Mouse (Mus musculus) left cerebral cortex, adult 2 months (tissue): ENCODE measurements around the gene Bdnf. TPM values are rescaled to one million over a fixed set of nuclear protein-coding genes. Genes with fewer than 3 reads are reported as not detected.

Experiments
- DNase-seq, 2 experiments: peaks; one replicate each; pipeline ENCODE4 v3.0.0; 2021 to 2022; ENCODE audit warnings: low spot score in 2 of 2, mixed read lengths in 1 of 2; ENCODE audit errors: extremely low spot score in 1 of 2
- H3K27ac ChIP-seq: fragments of 200-600 bp; 2 replicates; pipeline ENCODE4 v1.8.1; 2022
- H3K4me3 ChIP-seq: fragments of 200-600 bp; 2 replicates; pipeline ENCODE4 v1.8.1; 2022
- CTCF ChIP-seq: fragments of 200-600 bp; IDR thresholded peaks from 2 replicates; pipeline ENCODE4 v1.8.1; 2022; ENCODE audit warnings: antibody characterized with exemption, mild to moderate bottlenecking, moderate library complexity
- intact Hi-C: fragments of 180-260 bp; cut with DNase I; formaldehyde crosslinking; loops from one replicate; pipeline ENCODE4 v1.15.1; 2025
- total RNA-seq, 2 experiments: library from RNA; stranded (reverse); gene quantifications; 2 replicates each; pipeline ENCODE4 v1.2.3; 2021

The Bdnf gene
- total RNA-seq, 2 experiments from 2014 or later: 35.5 to 39.3 TPM

DNA sequence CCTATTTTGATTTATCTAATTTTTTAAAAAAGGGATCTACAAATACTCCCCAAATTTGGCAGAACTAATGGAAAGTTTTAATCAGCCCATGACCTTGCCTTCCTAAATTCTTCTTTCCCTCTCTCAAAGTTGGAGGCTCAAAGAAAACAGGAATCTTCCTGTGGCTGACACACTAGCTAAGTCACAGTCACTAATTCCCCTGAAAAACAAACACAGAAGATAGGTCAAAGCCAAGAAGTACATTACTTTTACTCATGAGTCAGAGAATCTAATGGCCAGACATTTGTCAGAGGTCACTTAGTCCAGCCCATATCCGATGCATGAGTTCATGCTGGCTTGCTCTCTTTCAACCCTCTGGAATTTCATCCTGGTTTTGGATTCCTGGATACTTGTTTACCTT, 6.6 kb downstream of the Bdnf start:
- Histone ChIP-seq H3K27ac (no peak overlapping the region), H3K4me3 (no peak overlapping the region)
- no peak for TF ChIP-seq CTCF
- intact Hi-C loops: no loop called here
- DNase-seq: no peak

GRCm38 (mm10) chr2:109688661-109689060, 14.2 kb downstream of the Bdnf start:
- Histone ChIP-seq H3K4me3 (no peak overlapping the region), H3K27ac (no peak overlapping the region)
- intact Hi-C loops: no loop called here
- DNase-seq: no peak
- no peak for TF ChIP-seq CTCF

- peak overlapping the region; percentile 50 for H3K4me3 ChIP-seq
- intact Hi-C loops: loop anchor here (1.0 to 10.0 kb wide), 8 partner anchors 14 to 1578 kb away; no protein-coding TSS in a partner anchor
- peak overlapping the region; percentile 64 for H3K27ac ChIP-seq
- no peak; the same call in none of the 2 replicates for TF ChIP-seq CTCF
- DNase-seq: peak; percentile 32 to 44
Measured at GRCm38 (mm10) chr2:109692266-109693177, 18.0 kb downstream of the Bdnf start.

DNA sequence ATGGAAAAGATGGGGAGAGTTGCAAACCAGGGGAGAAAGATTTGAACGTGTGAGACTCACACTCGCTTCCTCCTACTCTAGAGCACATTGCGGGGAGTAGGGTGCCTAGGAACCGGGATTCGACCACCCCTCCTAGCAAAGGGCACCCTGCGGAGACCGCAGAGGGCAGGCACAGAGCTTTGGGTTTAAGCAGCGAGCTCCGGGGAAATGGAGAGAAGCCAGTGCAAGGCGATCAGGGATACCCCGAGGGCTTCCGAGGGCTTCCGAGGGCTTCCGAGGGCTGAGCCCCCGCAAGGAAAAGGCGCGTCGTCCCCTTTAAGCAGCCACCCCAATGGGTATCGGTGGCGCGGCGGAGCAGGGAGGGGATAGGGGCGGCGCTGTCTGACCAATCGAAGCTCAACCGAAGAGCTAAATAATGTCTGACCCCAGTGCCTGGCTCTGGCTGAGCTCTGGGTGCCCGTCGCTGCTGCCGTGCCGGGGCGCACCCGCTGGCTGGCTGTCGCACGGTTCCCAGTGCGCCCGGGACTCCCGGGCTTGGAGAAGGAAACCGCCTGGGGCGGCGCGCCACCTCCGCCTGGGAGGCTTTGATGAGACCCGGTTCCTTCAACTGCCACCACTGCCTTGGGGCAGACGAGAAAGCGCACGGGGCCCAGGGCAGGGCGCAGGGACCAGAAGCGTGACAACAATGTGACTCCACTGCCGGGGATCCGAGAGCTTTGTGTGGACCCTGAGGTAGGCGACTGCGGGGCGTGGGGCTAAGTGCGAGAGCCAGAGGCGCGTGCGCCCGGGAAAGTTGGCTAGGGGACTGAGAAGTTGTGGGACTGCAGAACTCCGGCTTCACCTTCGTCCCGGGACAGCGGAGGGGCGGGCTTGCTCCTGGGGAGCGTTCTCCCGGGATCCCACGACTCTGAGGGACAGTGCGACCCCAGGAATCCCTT, 18.9 kb downstream of the Bdnf start:
- intact Hi-C loops: loop anchor here (1.0 to 10.0 kb wide), 9 partner anchors 416 to 1725 kb away; no protein-coding TSS in a partner anchor
- H3K27ac ChIP-seq: peak overlapping the region; percentile 54; the same call in 1 of the 2 replicates
- peak; percentile 32 to 52 for DNase-seq
- no peak for TF ChIP-seq CTCF
- H3K4me3 ChIP-seq: peak overlapping the region; percentile 50

GRCm38 (mm10) chr2:109694116-109694837, 19.8 kb downstream of the Bdnf start:
- Histone ChIP-seq H3K27ac (no peak overlapping the region), H3K4me3 (peak overlapping the region; percentile 50)
- intact Hi-C loops: loop anchor here (1.0 to 10.0 kb wide), 8 partner anchors 417 to 1726 kb away; no protein-coding TSS in a partner anchor
- TF ChIP-seq CTCF: no peak
- peak in 1 of 2 experiments; percentile 17 for DNase-seq

DNA sequence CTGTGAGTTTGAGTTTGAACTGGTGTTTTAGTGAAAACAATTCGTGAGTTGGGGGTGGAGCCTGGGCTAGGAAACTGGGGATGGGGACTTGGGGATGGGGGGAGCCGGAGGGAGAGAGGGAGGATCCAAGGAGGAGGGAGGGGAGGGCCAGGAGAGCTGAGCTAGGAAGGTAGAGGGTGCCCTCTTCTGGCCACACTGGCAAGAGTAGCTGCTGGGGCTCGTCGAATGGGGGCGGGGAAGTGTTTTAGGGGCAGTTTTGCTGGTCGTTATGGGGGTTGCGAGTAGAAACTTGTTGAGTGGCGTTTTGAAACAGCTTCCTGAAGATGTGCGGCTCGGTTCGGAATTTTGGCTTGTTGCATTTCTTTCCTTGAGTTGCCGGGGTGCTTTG, 20.3 kb downstream of the Bdnf start:
- peak overlapping the region; percentile 50 for H3K4me3 ChIP-seq
- peak; percentile 74 to 81 for DNase-seq
- no peak overlapping the region for H3K27ac ChIP-seq
- intact Hi-C loops: loop anchor here (1.0 to 10.0 kb wide), 8 partner anchors 418 to 1727 kb away; no protein-coding TSS in a partner anchor
- TF ChIP-seq CTCF: peak; percentile 72

- intact Hi-C loops: loop anchor here (10.0 kb wide), 2 partner anchors 562 to 1582 kb away; no protein-coding TSS in a partner anchor
- Histone ChIP-seq H3K27ac (no peak overlapping the region), H3K4me3 (no peak overlapping the region)
- no peak for TF ChIP-seq CTCF
- DNase-seq: no peak
Measured at GRCm38 (mm10) chr2:109697151-109697550, 22.7 kb downstream of the Bdnf start.

- intact Hi-C loops: no loop called here
- no peak overlapping the region for H3K27ac ChIP-seq
- TF ChIP-seq CTCF: no peak
- DNase-seq: no peak
- no peak overlapping the region for H3K4me3 ChIP-seq
Measured at GRCm38 (mm10) chr2:109700291-109700690, 25.8 kb downstream of the Bdnf start.

DNA sequence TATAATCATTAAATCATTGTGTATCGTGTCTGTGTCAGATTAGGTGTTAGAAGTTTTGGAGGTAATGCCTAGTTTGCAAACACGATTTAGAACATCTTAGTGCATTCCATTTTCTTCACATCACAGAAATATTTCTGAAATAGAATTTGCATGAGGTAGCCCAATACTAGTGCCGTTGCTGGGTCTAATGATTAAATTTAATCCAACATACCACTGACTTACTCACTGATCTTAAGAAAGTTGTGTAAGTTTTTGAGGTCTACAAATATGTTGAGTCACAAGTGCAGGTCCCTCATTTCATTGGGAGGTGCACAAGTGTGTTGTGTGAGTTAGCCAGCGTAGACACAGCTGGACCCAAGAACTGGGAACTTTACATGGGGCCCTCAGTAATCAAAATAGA, 29.1 kb downstream of the Bdnf start:
- Histone ChIP-seq H3K27ac (no peak overlapping the region), H3K4me3 (no peak overlapping the region)
- intact Hi-C loops: no loop called here
- no peak for DNase-seq
- TF ChIP-seq CTCF: no peak

DNA sequence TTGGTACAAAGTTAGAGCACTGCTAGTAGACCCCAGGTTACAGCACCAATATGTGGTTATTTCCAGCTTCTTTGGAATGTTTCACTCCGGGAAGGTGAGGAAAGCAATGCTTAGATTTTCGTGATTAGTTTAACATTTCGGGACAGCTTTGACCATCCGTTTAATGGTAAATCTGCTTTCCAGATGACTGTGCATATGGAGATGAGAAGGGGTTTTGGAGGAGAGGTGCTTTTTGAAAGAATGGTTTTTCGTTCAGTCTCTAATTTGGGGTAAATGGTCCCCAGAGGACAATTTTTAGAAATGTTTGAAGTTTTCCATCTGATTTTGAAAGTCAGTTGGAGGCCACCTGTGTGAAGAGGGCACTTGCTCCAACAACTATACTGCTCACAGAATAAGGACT, 29.6 kb downstream of the Bdnf start:
- no peak for TF ChIP-seq CTCF
- no peak for DNase-seq
- intact Hi-C loops: no loop called here
- H3K4me3 ChIP-seq: no peak overlapping the region
- no peak overlapping the region for H3K27ac ChIP-seq

- TF ChIP-seq CTCF: no peak
- intact Hi-C loops: no loop called here
- Histone ChIP-seq H3K4me3 (no peak overlapping the region), H3K27ac (no peak overlapping the region)
- DNase-seq: no peak
Measured at GRCm38 (mm10) chr2:109706524-109706923, 32.0 kb downstream of the Bdnf start.
